Mouse (Mus musculus): ENCODE data around the gene Wnt9a.
"Not testable (repeated sequence)": the region's sequence is repeated elsewhere in the genome, so short reads cannot be mapped to it uniquely, and the experiment has no call there.

Gene Wnt9a

GRCm38 (mm10) chr11:59306461-59307421 is at the start of gene Wnt9a:
Gene Wnt9a, plus strand, starts transcription at chr11:59306928.
- DNase-seq, result peak; percentile 76

- no peak for DNase-seq
Measured at GRCm38 (mm10) chr11:59259647-59260046, 47.1 kb upstream of the Wnt9a start.

GRCm38 (mm10) chr11:59260706-59261493 is 45.8 kb upstream of the Wnt9a start:
- no peak for DNase-seq

- no peak for DNase-seq
Measured at GRCm38 (mm10) chr11:59262308-59262707, 44.4 kb upstream of the Wnt9a start.

GRCm38 (mm10) chr11:59263870-59264563 is 42.7 kb upstream of the Wnt9a start:
- DNase-seq, result peak; percentile 83

- DNase-seq, result peak; percentile 53
Measured at GRCm38 (mm10) chr11:59264593-59264992, 42.1 kb upstream of the Wnt9a start.

- DNase-seq, result no peak
Measured at GRCm38 (mm10) chr11:59265154-59265813, 41.4 kb upstream of the Wnt9a start.

GRCm38 (mm10) chr11:59266727-59267126 is 40.0 kb upstream of the Wnt9a start:
- DNase-seq, result no peak

- no peak for DNase-seq
Measured at GRCm38 (mm10) chr11:59274184-59274583, 32.5 kb upstream of the Wnt9a start.

- no peak for DNase-seq
Measured at GRCm38 (mm10) chr11:59276877-59277276, 29.9 kb upstream of the Wnt9a start.

GRCm38 (mm10) chr11:59278047-59278446 is 28.7 kb upstream of the Wnt9a start:
- DNase-seq, result no peak

GRCm38 (mm10) chr11:59282111-59282510 is 24.6 kb upstream of the Wnt9a start:
- no peak for DNase-seq

- no peak for DNase-seq
Measured at GRCm38 (mm10) chr11:59282933-59283332, 23.8 kb upstream of the Wnt9a start.

- no peak for DNase-seq
Measured at GRCm38 (mm10) chr11:59284146-59284545, 22.6 kb upstream of the Wnt9a start.

GRCm38 (mm10) chr11:59289706-59290105 is 17.0 kb upstream of the Wnt9a start:
- DNase-seq, result no peak

- no peak for DNase-seq
Measured at GRCm38 (mm10) chr11:59290702-59291303, 15.9 kb upstream of the Wnt9a start, which contains the start of gene Wnt3a. Gene Wnt3a, minus strand, starts transcription at chr11:59290752.

GRCm38 (mm10) chr11:59293616-59294015 is 13.1 kb upstream of the Wnt9a start:
- DNase-seq, result peak; percentile 71

GRCm38 (mm10) chr11:59297941-59298340 is 8.8 kb upstream of the Wnt9a start:
- DNase-seq, result peak; percentile 69

GRCm38 (mm10) chr11:59300185-59300584 is 6.5 kb upstream of the Wnt9a start:
- peak; percentile 48 for DNase-seq

GRCm38 (mm10) chr11:59301053-59301452 is 5.7 kb upstream of the Wnt9a start:
- not testable (repeated sequence) for DNase-seq

- peak; percentile 92 for DNase-seq
Measured at GRCm38 (mm10) chr11:59302700-59303569, 3.8 kb upstream of the Wnt9a start.

Measured in retina, postnatal 1 day (tissue).